Mouse (Mus musculus) monocyte, adult 2 months (primary cell): Measurements from ENCODE around the gene Rpn1.

ENCODE experiments used
- DNase-seq, 2 experiments: peaks; one replicate each; pipeline ENCODE4 v3.0.0; 2022; ENCODE audit warnings: low spot score in 2 of 2, low read depth in 1 of 2

The Rpn1 gene

DNA sequence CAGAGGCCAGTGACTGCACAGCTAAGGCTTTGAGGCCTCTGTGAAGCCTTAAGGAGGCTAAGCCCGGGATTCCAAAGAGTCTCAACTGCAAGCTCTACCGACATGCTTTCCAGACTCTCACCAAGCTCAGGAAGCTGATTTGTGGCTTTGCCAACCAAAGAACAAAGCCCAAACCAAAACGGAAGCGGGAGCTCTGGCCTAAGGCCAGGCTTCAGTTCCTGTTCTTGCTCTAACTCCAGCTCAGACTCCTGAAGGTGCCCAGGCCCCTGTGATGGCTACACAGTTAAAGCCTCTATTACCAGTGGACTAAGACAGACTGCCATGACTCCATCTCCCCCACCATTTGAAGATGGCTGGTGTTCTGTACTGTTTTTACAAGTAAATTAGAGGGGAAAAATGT is 19.2 kb upstream of the Rpn1 start:
- peak; percentile 61 to 67 for DNase-seq

DNA sequence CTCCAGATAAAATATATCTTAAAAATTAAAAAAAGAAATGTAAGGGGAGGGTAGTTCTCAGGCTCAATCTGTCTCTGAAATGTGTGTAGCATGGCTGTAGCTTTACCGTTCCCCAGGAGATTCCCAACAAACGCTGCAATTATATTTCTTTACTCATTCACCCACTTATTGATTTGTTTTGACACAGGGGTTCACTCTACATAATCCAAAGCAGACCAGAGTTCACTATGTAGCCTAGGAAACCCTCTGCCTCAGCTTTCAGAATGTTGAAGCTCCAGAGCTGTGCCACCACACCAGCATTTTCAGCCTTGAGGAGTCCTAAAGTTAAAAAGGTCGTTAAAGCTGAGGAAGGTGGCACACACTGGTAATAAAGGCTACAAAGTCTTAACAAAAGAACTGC is 18.3 kb upstream of the Rpn1 start:
- no peak for DNase-seq

DNA sequence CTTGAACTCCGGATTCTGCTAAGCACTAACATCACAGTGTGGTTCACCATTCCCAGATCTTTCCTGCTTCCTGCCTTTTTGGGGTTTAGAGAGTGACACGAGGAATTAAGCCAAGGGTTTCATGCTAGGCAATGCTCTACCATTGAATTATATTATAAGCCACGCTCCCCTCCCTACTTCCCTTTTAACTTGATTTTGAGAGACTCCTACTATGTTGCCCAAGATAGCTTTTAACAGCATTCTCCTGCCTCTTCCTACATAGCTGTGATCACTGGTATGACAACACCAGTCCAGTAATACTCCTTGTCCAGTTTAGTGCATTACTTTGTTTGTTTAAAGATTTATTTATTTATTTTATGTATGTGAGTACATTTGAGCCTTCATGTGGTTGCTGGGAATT is 16.6 kb upstream of the Rpn1 start:
- DNase-seq: no peak

DNA sequence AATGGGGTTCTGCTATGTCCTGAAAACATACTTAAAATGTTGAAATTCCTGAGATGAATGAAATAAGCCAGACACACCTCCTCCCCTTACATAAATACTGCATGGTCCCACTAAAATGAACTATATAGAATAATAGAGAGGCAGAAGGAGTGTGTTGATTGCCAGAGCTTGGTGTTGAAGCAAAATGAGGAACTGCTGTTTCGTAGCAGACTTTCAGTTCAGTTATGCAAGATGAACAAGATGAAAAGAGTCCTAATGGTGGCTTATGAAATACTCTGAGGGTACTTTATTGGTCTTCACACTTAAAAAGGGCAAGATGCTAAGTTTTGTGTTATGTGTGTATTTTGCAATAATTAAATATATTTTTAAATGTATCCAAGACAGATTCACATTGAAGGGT is 15.5 kb upstream of the Rpn1 start:
- DNase-seq: no peak

DNA sequence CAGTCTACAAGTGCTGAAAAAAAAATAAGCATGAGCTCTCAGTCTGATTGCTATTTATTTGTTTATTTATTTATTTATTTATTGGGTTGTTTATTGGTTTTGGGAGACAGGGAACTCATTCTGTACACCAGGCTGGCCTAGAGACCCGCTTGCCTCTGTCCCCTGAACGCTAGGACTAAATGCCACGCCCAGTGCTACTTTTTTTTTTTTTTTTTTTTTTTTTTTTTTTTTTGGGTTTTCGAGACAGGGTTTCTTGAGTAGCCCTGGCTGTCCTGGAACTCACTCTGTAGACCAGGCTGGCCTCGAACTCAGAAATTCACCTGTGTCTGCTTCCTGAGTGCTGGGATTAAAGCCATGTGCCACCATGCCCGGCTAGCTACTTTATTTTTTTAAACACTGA is 13.8 kb upstream of the Rpn1 start:
- no peak for DNase-seq

DNA sequence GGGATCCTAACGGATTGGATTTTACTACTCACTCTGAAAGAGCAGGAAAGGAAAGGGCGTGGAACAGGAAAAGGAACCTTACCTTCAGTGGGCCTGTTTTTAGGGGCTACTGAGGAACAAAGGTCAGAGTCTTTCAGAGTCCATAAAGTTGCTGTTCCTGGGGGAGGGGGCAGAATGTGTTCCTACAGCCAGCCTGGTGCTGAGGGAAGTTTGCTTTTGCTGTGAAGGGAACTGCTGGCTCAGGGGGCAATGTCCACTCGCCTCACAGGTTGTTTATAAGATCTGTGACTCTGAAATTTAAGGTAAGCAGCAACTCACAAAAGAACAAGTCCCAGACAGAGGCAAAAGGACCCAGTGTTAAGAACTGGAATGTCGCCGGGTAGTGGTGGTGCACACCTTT is 13.1 kb upstream of the Rpn1 start:
- DNase-seq: no peak

DNA sequence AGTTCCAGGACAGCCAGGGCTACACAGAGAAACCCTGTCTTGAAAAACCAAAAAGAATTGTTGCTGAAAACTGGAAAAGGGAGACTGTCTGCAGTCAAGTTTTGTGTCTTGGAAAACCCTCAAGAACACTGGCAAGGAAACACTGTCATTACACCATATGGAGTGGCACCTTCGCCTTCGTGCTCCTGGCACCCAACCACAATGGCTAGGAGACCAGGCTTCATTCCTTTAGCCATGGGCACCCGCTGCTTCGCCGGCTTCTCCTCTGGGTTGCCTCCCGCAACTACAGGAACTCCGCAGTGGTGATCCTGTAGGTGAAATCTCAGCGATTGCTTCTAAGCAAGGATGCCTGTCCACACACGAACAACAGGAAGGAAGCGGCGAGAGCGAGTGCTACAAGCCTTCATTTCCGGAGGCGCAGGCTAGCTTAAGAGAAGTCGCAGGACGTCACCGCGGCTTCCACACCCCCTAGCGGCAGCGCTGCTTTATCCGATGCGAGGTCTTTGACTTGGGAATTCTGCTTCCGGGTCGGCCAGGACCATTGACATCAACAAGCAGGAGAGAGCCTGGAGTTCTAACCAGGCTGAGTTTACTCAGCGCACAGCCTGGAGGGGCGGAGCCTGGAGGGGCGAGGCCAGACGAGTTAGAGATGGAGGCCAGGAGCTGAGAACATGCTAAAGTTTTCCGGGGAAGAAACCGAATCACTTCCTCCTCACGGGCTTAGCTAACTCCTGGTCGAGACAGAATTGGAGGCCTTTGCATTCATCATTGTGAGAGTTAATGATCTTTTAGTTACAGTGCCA is 9.3 kb upstream of the Rpn1 start:
- DNase-seq: peak; percentile 89 to 90

DNA sequence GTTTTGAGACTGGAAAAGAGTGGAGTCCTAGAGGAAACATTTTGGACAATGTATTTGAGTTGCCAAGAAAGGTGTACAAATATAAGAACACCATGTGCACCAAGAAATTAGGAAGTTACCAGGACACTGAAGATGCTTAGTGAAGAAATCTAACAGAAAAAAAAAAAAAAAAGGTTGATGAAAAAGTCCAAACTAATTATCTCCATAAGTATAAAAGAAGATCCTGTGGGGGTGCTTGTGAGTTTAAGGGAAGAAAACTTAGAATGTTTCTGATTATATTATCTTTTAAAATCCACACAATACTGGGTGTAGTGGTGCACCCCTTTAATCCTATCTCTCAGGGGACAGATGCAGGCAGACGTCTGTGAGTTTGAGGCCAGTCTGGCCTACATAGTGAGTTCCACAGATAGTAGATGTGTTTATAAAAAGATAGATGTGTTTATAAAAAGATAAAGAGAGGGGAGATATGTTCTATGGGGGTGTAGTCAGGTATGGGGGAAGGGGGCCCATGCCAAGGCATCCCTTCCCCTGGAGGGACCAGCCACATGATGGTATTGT is 8.2 kb upstream of the Rpn1 start:
- no peak for DNase-seq

DNA sequence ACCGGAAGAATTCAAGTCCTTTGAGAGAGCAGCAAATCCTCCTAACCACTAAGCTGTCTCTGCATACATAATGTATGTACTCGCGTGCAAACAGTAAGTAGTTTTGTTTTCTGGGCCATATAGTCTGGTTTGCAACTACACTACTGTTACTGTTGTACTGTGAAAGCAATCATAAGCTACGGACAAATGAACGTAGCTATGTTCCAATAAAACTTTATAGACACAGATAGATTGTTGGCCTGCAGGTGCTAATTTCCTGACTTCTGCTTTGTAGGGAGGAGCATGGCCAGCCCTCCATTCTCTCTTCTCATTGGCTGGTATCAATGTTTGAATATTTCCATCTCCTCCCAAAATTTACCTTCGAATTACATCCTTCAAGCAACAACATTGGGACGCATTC is 1.2 kb upstream of the Rpn1 start:
- DNase-seq: no peak

DNA sequence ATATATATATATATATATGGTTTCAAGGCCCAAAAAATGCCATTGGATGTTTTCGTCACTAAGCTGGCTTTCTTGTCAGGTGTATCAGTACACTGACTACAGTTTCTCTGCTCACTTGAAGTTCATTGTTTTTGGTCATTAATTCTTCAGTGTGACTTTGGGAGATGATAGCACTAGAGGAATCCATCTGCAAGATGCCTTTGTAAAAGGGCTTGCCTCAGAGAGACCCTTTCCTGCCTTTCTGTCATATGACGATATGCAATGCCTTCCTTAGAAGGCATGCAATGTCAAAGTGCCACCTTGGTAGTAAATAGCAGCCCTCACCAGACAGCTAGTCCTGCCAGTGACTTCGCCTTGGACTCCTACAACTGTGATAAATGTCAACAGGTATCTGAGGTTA is 610 bp upstream of the Rpn1 start:
- no peak for DNase-seq

DNA sequence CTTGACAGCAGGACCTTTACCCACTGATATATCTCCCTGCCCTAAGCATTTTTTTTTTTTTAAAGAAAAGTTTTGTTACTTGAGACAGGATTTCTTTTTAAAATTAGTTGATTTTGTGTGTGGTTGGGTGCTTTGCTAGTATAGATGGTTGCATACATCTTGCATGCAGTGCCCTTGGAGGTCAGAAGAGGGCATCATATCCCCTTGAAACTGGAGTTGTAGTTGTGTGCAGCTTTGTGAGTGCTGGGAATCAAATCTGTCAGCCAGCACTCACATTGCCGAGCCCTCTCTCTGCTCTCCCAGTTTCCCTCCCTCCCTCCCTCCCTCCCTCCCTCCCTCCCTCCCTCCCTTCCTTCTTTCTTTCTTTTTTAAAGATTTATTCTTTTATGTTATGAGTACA is 4.7 kb downstream of the Rpn1 start:
- DNase-seq: no peak

DNA sequence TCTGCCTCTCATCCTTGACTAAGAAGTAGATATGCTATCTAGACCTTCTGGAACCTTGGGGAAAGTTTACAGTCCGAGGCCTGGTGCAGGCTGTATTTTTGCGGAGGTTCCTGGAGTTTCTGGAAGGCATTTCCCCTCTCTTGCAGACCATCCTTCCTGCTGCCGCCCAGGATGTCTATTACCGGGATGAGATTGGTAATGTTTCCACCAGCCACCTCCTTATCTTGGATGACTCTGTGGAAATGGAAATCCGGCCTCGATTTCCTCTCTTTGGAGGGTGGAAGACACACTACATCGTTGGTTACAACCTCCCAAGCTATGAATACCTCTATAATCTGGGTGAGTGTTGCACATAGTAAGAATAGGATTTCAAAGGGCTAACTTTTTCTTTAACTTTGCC is 11.1 kb downstream of the Rpn1 start:
- DNase-seq: no peak

DNA sequence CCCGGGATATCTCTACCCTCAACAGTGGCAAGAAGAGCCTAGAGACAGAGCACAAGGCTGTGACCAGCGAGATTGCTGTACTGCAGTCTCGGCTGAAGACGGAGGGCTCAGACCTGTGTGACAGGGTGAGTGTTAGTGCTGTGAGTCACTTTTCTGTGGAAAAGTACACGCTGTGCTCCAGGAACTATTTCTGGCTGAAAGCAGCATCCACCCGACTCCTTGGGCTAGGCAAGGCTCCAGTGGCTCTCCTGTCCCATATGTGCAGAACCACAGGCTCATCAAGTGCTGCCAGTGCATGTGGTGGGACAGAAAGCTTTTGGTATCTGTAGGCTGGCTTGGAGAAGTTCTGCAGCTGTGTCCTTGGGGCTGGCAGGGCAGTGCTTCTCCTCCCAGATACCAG is 17.8 kb downstream of the Rpn1 start:
- no peak for DNase-seq

DNA sequence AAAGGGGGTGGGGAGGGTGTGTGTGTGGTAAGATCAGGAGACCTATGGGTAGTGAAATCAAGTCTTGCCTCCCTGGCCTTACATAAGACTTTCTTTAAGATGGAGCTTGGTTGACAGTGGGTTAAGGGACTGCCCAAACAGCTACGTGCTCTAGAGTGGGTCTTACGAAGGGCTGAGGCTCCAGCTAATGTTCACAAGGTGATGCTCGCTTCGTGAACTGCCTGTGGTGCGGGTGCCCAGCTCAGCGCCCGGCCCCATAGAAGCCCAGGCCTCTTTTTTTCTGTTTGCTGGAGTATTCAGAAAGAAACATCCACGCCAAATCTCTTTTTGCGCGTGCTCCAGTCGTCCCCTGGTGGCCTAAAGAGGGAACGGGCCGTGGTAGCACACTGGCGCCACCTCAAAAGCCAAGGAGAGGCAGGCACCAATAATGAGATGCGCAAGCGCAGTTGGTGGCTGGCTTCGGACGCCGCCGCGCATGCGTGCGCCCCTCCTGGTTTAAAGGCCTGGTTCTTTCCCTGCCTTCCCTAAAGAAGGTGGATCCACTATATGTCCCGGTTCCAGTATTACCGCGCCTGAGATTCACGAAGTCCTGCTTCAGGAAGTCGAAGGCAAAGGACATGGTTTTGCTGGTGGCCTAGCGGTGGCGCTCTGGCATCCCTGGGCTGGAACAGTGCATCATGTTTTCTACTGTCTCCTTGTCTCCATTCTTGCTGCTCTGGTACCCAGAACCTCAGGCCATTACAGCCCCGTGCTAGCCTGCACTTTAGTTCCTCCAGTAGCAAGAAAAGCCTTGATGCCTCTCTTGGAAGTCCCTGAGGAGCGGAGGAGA is 21.7 kb downstream of the Rpn1 start:
- peak; percentile 54 to 67 for DNase-seq

DNA sequence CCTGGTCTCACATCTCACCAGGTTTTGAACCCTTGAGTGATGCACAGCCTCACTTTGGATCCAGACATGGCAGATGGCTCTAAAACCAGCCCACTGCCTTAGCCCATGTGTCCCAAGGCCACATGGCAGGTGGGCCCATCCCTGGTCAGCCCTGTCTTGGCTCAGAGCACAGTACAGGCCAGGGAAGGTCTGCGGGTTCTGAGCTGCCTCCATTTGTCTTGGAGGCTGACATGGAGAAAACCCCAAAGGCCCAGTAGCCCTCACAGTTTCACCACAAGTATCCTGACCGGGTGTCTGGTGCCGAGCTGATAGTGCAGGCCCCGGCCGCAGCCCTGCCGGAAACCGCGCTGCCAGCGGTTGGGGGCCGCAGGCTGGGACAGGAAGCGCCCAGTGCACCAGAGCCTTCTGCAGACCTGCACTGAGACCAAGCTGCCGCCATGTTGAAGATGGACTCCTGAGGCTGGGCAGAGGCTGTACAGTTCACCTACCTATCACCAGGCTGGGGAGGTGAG is 22.4 kb downstream of the Rpn1 start:
- no peak for DNase-seq

DNA sequence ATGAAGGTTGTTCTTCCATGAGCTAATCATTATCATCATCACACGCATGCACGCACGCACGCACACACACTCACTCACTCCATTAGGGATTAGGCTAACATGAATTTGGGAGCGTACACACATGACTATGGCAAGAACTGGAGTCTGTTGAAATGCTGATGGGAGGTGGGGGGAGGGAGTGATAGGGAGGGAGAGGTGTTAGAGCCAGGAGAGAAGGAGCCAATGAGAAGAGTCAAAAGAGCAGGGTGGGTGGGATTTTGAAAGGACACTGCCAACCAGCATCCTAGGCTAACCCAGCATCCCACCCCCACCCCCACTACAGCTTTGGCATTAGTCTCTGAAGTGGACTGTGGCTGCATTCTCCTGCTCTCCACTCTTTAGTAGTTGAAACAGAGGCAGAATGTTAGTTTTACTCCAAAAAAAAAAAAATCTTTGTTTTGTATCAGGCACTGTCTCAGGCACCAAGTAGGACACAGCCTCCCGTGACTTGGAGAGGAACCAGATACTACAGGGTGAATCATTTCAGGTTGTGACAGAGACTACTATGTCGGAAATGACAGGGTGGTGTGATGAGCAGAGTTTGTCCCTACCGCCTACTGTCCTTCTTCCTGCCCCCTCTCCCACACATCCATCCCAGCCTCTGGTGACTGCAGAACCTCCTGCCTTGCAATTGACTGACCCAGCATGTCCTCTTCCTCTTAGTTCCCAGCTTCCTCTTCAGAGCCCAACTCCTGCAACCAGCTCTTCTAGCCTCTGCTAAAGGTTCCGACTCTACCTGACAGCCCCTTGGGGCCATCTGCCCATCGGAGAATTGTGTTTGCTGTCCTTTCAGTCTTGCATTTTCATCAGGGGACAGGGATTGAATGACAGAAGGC is 23.6 kb downstream of the Rpn1 start:
- DNase-seq: no peak

DNA sequence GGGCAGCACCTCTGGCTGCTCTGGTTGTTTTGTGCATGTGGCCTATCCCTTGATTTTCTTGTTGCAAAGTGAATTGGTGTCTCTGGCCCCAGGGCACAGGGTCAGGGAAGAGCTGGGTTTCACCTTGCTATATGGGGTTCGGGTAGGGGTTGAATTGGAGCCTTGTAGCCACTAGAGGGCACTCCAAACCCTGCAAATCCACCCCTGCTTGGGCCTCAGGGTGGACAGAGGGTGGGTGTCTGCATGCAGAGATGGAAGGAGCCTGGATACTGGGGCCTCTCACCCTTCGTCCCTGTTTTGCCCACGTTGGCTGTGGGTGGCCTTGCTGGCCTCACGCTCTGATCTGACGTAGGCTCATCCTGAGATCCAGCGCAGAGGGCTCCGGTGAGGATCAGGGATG is 28.9 kb downstream of the Rpn1 start:
- DNase-seq: no peak

DNA sequence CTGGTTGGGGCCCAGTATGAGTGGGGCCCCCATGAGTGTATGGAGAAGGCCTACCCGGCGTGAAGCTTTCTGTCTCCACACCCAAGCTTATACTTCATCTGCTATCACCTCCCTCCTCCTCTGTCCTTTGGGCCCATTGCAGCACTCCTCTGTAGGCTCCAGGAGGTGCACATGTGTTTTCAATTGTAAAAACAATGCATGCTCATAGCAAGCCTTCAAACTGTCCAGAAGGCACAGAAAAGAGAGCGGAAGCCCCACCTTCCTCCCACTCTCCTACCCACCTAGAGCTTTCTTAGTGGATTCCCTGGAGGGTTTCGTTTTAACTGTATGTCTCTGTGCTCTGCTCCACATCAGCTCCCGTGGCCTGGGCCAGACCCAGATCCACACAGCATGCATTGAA is 30.1 kb downstream of the Rpn1 start:
- DNase-seq: no peak

DNA sequence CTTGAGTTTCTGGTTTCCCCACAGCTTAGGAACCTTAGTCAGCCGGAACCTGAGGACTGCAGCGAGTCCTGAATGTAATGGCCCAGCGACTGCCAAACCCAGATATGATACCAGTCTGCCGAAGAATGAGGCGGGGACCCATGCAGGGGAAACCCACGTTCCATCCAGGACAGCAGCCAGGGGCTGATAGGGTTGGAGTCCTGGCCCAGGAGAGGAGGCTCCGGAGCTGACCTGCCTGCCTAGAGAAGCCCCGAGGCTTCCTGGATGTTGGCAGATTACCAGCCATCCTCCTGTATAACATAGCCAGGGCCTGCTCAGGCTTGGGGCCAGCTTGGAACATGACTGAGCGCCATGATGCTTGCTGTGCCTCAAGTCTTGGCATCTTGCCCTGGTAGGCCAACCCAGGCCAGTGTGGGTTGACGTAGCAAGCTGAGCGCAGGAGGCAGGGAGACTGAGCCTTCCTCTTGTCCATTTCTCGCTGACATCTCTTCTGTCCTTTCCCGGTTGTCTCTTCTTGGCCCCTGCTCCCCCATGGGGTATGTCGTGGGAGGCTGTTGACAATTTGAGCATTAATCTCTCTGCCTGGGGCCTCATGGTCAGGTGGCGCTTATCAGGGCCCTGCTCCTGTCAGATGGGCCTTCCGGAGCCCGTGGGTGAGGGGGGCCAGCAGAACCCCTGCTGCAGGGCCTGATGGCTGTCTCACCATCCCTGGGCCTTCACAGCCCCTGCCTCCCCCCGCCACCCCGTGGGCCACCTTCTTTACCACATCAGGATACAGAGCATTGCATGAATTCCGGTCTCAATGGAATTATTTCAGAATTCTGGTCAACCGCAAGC is 32.3 kb downstream of the Rpn1 start:
- no peak for DNase-seq

DNA sequence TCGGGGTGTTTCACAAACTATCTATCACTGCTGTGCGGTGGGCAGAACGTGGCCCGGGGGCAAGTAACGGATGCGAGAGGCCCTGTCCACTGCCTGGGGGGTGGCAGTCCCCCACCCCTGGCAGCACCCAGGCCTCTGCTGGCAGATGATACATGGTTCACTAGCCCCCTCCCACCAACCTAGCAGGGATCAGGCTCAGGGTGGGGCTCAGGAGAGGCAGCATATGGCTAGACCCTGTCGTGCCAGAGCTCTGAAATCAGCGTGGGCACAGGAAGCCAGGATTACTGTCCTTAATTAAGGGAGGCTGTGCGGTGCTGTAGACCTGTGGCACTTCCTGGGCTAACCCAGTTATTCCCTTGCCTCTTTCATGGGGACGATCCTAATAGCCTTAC is 32.9 kb downstream of the Rpn1 start:
- no peak for DNase-seq
